Mouse (Mus musculus) G1E (cell line): ENCODE results near the gene B3gat1. TPM values are rescaled to one million over a fixed set of nuclear protein-coding genes. Genes with fewer than 3 reads are reported as not detected.

ENCODE experiments used
- ATAC-seq: 2 replicates; pipeline ENCODE4 v1.8.0; 2016; ENCODE audit warnings: mild to moderate bottlenecking; ENCODE audit not compliant: insufficient number of reproducible peaks, poor library complexity, low FRiP score, severe bottlenecking; ENCODE audit errors: extremely low read depth
- DNase-seq: peaks from one replicate; pipeline ENCODE4 v3.0.0; 2012; ENCODE audit warnings: low spot score
- H3K27me3 ChIP-seq: 2 replicates; pipeline ENCODE4 v1.6.1; 2012; ENCODE audit warnings: mild to moderate bottlenecking, low read length, inconsistent platforms; ENCODE audit not compliant: insufficient read depth
- H3K36me3 ChIP-seq: replicated peaks from 2 replicates; pipeline ENCODE3; 2012; ENCODE audit warnings: mild to moderate bottlenecking, inconsistent platforms
- H3K4me1 ChIP-seq: 2 replicates; pipeline ENCODE4 v1.6.1; 2012; ENCODE audit warnings: low read depth, low read length, inconsistent platforms, mixed read lengths; ENCODE audit not compliant: insufficient read depth
- H3K4me3 ChIP-seq: 2 replicates; pipeline ENCODE4 v1.5.1; 2012; ENCODE audit warnings: low read depth, mild to moderate bottlenecking, inconsistent platforms, low read length, moderate library complexity, mixed read lengths
- H3K9me3 ChIP-seq: replicated peaks from 2 replicates; pipeline ENCODE4 v1.6.1; 2012; ENCODE audit warnings: inconsistent platforms
- CTCF ChIP-seq: IDR thresholded peaks from 2 replicates; pipeline ENCODE4 v1.5.1; 2012; ENCODE audit warnings: low read depth, low read length, inconsistent platforms, mixed read lengths
- GATA1 ChIP-seq: IDR thresholded peaks from 2 replicates; pipeline ENCODE4 v1.6.1; 2012; ENCODE audit warnings: borderline replicate concordance, low read length, inconsistent platforms, mixed read lengths
- GATA2 ChIP-seq: IDR thresholded peaks from 2 replicates; pipeline ENCODE4 v1.6.1; 2012; ENCODE audit warnings: low read depth, low read length, inconsistent platforms, borderline replicate concordance
- POLR2AphosphoS5 ChIP-seq: IDR thresholded peaks from 2 replicates; pipeline ENCODE4 v1.6.1; 2012; ENCODE audit warnings: low read depth, low read length, inconsistent platforms; ENCODE audit not compliant: insufficient replicate concordance
- TAL1 ChIP-seq: conservative IDR thresholded peaks from 2 replicates; pipeline ENCODE4 v1.6.1; 2012; ENCODE audit warnings: low read depth, low read length, inconsistent platforms, mixed read lengths
- polyA plus RNA-seq: library from polyadenylated mRNA; stranded (reverse); fragments of >175 nt; gene quantifications from 2 replicates; pipeline ENCODE4 v1.2.3, GENCODE M21; 2012
- total RNA-seq, 2 experiments: library from RNA; stranded (forward) in 1 of 2; stranded (reverse) in 1 of 2; fragments of 200-1000 nt in 1 of 2; fragments of >200 nt in 1 of 2; fragmentation: Nextera tagmentation in 1 of 2; gene quantifications; 2 replicates each; pipeline ENCODE4 v1.2.3; 2014 to 2017

The B3gat1 gene
- total RNA-seq (2014; fragmentation: Nextera tagmentation): not detected in 2 replicates
- total RNA-seq (2017): 0.11 TPM in 1 of 2 replicates, not detected in the other
- polyA plus RNA-seq: not detected in 2 replicates

DNA sequence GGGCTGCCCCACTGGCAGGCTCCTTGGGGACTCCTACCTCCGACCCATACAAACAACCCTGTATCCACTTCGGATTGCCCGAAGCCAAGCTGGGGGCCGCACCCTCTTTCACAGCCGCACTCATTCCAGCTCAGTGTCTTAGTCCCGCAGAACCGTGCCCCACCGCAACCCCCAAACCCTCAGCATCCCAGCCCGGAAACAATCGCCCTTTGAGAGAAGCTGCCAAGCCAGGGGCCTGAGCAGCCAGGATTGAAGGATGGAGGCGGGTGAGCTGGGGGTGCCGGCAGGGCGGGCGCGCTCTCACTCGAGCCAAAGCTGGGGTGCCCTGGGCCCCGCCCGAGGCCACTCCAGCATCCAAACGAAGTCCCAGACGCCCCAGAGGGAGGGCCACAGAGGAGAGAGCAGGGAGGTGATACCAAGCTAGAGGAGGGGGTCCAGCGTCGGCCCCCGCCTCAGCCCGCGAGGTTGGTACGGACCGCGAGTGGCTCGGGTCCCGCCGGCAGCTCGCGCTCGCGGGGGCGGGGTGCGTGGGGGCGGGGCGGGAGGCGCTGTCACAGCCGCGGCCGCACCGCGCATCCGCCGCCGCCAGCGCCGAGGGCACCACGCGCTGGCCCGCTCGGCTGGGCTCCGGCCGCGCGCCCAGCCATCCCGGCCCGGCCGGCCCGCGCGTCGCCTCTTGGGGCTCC lies at the start of gene B3gat1:
Gene B3gat1 (plus strand): TSS at position 523 of the 686 bp plus-strand sequence.
- H3K27me3 ChIP-seq: no peaks in the 10 kb centered on the region
- TF ChIP-seq POLR2AphosphoS5: no peak
- no peak for TF ChIP-seq GATA1
- no peak for TF ChIP-seq CTCF
- TF ChIP-seq GATA2: no peak
- TF ChIP-seq TAL1: no peak
- no peak within 1 kb of the TSS; the same call in 1 of the 2 replicates for H3K4me3 ChIP-seq
- DNase-seq (no peak), ATAC-seq (no peak)
- H3K4me1 ChIP-seq: no peaks in the 10 kb centered on the region
- H3K36me3 ChIP-seq: no peaks in the 10 kb centered on the region
- H3K9me3 ChIP-seq: peaks cover 18% of the 10 kb centered on the region

DNA sequence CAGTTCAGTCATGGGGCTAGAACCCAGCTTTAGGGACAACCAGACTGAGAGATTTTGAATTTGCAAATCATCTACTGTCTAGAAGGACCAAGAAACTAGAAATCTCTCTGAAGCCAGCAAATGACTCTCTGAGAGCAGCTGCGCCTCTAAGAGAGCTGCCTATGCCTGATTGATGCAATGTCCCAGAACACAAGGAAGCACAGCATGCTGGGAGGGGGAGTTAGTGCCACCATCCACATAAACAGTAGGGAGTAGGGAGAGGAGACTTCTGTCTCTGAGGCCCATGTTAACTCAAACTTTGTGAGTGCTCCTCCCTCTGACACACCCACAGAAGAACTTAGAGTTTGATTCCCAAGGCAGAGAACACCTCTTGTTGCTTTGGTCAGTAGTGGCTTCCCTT lies 44.4 kb upstream of the B3gat1 start:
- Histone ChIP-seq H3K4me1 (no peaks in the 10 kb centered on the region), H3K27me3 (no peaks in the 10 kb centered on the region), H3K9me3 (no peaks in the 10 kb centered on the region), H3K36me3 (no peaks in the 10 kb centered on the region), H3K4me3 (no peak overlapping the region)
- ATAC-seq (no peak), DNase-seq (no peak)
- no peak for TF ChIP-seq CTCF
- no peak for TF ChIP-seq POLR2AphosphoS5

DNA sequence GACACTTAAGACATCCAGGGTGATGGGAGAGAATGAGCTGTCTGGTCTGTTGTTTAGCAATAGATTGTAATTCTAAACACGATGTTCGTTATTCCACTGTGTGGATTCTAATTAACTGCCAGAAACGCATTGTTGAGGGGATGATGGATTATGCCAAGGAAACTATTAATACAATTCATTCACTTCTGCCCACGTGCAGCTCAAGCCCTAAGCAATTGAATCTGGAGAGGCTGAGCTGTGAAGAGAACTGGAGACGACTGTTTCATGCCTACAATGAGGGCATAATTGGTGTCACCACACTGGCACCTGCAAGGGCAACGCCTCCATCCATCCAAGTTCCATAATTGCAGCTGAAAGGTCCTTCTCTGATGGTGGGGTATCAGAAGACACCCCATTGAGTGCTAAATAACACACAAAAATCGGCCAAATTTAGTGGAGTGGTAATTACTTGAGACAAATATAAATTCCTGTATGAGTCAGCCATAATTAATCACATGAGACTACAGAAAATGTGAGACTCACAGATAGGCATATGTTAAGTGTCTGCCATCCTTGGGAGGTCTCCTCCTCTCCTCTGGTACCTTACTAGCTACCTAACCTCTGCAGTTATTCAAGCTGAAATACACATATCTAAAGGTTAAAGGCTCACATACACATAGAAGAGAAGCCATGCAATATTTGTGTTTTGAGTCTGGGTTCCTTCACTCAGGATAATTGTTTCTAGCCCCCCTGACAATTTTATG lies 43.4 kb upstream of the B3gat1 start:
- TF ChIP-seq POLR2AphosphoS5: no peak
- no peak for TF ChIP-seq CTCF
- no peak for TF ChIP-seq GATA2
- TF ChIP-seq GATA1: no peak
- TF ChIP-seq TAL1: no peak
- DNase-seq (no peak), ATAC-seq (no peak)
- H3K9me3 ChIP-seq: no peaks in the 10 kb centered on the region; the same call in 1 of the 2 replicates
- no peaks in the 10 kb centered on the region for H3K4me1 ChIP-seq
- no peaks in the 10 kb centered on the region for H3K36me3 ChIP-seq
- no peak overlapping the region for H3K4me3 ChIP-seq
- no peaks in the 10 kb centered on the region for H3K27me3 ChIP-seq

DNA sequence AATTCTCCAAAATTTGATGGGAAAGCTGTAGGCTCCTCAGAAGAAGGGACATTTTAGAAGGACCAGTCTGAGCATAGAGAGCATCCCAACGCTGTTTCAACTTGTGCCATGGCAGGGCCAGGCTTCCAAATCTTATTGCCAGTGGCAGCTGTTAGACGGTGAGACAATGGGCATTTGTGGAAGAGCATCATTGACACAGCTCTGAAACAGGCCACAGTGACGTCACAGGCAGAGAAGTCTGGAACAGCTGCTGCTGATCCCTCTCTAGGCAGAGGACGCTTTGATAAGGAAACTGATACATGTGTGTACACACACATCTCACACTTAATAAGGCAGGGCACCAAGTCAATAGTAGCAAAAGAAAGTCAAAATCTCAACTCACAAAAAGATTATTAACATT lies 40.9 kb upstream of the B3gat1 start:
- ATAC-seq: no peak
- no peak for TF ChIP-seq GATA1
- TF ChIP-seq POLR2AphosphoS5: no peak
- no peak for TF ChIP-seq CTCF
- no peak for TF ChIP-seq TAL1
- TF ChIP-seq GATA2: no peak
- no peaks in the 10 kb centered on the region for H3K36me3 ChIP-seq
- DNase-seq: no peak
- no peaks in the 10 kb centered on the region; the same call in 1 of the 2 replicates for H3K9me3 ChIP-seq
- no peaks in the 10 kb centered on the region for H3K4me1 ChIP-seq
- H3K27me3 ChIP-seq: no peaks in the 10 kb centered on the region
- no peak overlapping the region for H3K4me3 ChIP-seq

DNA sequence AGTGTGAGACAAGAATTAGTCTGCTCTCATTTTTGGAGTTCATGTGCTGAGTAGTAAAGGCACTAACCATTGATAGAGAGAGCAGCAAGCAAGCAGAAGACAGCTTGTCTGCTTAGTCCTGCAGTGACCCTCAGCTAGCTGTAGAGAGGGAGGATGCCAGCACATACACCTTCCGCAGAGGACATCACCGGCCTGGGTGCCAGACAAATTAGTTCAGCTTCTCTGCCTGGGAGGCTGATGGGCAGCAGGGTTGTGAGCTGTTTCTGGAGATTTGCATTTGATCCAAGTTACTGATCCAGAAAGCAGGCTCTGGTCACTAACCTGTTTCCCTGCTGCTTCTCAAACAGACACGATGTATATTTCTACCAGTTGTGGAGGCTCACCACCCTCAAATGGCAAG lies 38.9 kb upstream of the B3gat1 start:
- Histone ChIP-seq H3K4me3 (no peak overlapping the region), H3K27me3 (no peaks in the 10 kb centered on the region)
- no peak for ATAC-seq

DNA sequence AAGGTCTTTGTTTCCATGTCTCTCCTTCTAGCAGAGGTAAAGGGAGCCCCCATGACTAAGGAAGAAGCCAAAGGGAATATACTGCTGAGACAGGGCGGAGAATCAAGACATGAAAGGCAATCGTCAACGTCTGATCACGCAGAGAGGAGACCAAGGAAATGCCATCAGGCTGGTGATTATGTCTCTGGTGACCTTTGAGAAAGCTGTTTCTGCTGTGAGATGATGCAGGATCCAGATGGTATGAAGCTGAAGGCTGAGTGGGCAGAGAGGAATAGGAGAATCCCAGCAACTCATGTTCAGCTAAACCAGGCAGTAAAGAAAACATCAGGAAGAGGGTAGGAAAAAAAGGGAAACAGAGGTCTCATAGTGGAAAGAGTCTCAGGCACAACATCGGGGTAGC lies 38.4 kb upstream of the B3gat1 start:
- no peak for ATAC-seq

More for the DNA sequence above, 38.9 kb upstream of the B3gat1 start:
- TF ChIP-seq CTCF (no peak), GATA1 (no peak), POLR2AphosphoS5 (no peak), TAL1 (no peak), GATA2 (no peak)
- no peaks in the 10 kb centered on the region for H3K4me1 ChIP-seq
- no peaks in the 10 kb centered on the region for H3K36me3 ChIP-seq
- no peak for DNase-seq
- H3K9me3 ChIP-seq: no peaks in the 10 kb centered on the region; the same call in 1 of the 2 replicates

More for the DNA sequence above, 38.4 kb upstream of the B3gat1 start:
- H3K36me3 ChIP-seq: no peaks in the 10 kb centered on the region
- no peak overlapping the region for H3K4me3 ChIP-seq
- H3K4me1 ChIP-seq: no peaks in the 10 kb centered on the region
- no peaks in the 10 kb centered on the region for H3K27me3 ChIP-seq
- no peaks in the 10 kb centered on the region; the same call in 1 of the 2 replicates for H3K9me3 ChIP-seq
- no peak for DNase-seq
- TF ChIP-seq GATA2 (no peak), TAL1 (no peak), GATA1 (no peak), CTCF (no peak), POLR2AphosphoS5 (no peak)
